Mouse (Mus musculus) erythroid progenitor cell, adult 5-6 weeks (primary cell): Measurements from ENCODE around the gene Psd. TPM values are rescaled to one million over a fixed set of nuclear protein-coding genes. Genes with fewer than 3 reads are reported as not detected.

Experiments used
- ATAC-seq: replicated peaks from 2 replicates; pipeline ENCODE4 v1.8.0; 2016; ENCODE audit warnings: moderate number of reproducible peaks, mild to moderate bottlenecking, moderate TSS enrichment, inconsistent platforms; ENCODE audit not compliant: poor library complexity, low FRiP score, severe bottlenecking
- total RNA-seq, 2 experiments: library from RNA; stranded (forward) in 1 of 2; stranded (reverse) in 1 of 2; fragments of 150-400 nt in 1 of 2; fragments of 186-747, 209-891 nt in 1 of 2; gene quantifications; 2 replicates each; pipeline versions ENCODE4 v1.2.3 to v1.2.4; 2015 to 2017; ENCODE audit warnings: low replicate concordance in 2 of 2

Psd gene
- total RNA-seq, 2 experiments from 2014 or later = not detected

DNA sequence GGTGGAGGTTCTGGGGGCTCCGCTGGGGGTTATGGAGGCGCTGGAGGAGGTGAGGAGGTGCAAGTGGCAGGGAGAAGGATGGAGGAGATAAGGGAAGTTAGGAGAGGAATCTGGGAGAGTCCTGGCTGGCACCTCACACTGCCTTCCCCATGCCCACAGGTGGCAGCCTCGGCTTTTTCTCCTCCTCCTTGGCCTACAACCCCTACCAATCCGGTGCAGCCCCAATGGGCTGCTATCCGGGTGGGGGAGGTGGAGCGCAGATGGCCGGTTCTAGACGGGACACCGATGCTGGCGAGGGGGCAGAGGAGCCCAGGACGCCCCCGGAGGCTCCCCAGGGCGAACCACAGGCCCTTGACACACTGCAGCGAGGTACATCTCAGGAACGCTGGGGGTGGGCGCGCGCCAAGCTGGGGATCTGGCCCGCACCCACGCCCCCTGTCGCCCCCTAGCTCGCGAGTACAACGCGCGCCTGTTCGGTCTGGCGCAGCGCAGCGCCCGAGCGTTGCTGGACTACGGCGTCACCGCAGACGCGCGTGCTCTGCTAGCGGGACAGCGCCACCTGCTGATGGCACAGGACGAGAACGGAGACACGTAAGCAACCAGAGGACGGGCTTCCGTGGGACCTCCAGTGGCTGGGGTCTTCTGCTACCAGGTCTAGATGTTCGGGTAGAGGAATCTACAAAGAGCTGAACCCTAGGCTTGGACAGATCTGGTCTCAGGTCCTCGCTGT, 18.1 kb downstream of the Psd start:
- ATAC-seq = peak; percentile 48

DNA sequence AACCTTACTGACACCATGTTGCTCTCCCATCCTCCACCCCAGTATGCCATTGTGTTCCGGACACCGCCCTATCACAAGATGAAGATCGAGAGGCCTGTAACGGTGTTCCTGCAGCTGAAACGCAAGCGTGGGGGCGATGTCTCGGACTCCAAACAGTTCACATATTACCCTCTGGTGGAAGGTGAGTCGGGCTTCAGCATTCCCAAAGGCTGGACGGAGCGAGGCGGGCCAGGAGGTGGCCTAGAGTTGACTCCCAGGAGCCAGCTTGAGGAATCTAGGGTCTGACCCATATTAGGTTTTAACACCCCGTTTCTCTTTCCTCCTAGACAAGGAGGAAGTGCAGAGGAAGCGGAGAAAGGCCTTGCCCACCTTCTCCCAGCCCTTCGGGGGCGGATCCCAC, 18.7 kb downstream of the Psd start:
- no peak for ATAC-seq

DNA sequence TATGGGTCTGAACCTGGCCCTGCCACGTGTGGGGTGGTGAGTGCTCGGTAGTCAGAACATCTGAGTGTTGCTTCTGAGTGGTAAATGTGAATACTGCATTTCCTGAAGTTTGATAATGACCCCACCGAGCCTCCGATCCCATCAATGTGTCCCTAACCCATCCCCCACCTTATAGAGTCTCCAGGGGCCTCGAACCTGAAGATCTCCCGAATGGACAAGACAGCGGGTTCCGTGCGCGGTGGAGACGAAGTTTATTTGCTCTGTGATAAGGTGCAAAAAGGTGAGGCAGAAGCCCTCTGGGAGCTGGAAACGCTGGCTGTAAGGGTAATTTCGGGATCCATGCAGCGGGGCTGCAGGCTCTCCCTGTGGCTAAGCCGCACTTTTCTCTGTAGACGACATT, 19.2 kb downstream of the Psd start:
- no peak for ATAC-seq

DNA sequence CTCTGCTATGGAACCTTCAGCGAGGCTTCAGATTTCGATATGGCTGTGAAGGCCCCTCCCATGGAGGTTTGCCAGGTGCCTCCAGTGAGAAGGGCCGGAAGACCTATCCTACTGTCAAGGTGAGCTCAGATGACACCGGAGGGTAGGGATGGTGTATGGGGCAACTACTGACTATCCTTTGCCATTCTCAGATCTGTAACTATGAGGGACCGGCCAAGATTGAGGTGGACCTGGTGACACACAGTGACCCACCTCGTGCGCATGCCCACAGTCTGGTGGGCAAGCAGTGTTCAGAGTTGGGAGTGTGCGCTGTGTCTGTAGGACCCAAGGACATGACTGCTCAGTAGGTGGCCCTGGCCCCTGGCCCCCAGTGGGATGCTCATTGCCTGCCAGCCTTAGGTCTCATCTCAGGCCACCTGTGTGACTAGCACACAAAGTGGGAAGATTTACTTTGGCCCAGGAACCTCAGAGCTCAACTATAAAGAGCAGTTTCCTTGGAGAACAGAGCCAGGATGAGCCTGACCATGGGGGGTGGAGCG, 20.1 kb downstream of the Psd start:
- no peak for ATAC-seq

DNA sequence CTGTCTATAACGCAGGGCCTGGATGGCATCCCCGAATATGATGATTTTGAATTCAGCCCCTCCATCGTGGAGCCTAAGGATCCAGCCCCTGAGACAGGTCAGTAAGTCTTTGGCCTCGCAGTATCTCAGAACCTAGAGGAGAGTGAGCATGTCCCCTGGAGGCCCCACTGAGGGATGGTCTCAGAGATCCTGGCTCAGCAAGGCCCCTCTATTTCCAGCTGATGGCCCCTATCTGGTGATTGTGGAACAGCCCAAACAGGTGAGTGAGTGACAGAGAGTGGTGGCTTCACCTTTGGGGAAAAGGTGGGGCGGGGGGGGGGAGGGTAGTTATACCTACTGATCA, 20.7 kb downstream of the Psd start:
- no peak for ATAC-seq

DNA sequence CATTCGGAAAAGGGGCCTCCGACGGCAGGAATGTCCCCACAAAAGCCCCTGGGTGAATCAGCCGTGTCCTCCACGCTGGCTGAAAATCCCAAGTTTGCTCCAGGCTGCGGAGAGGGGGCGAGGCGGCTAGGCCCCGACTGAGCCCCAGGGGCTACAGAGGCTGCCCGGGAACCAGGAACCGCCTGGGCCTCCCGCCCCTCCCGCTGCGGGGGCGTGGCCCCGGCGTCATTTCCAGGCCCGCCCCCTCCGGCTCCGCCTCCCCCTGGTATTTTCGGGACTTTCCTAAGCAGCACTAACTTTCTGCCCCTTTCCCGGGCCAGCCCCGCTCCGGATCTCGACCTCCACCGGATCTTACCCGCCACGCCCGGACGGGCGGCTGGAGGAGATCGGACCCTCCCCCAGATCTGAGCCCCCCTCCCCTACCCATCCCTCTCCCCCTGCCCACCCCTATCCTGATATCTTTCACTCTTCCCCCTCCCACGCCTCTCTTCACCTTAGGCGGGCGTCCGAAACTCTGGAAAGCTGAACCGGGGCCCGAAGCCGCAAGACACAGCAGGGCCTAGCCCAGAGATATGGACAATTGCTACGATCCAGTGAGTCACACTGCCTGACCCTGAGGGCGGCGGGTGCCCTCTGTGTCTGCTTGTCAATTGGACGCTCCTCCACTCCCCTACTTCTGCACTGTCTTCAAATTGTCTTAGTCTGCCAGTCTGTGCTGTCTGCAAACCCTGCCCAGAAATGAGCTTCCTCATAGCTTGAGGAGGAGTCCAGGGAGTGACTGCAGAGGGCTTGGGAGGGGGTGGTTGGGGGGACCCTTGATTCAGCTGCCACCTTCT, 21.3 kb downstream of the Psd start:
- ATAC-seq = peak; percentile 70

DNA sequence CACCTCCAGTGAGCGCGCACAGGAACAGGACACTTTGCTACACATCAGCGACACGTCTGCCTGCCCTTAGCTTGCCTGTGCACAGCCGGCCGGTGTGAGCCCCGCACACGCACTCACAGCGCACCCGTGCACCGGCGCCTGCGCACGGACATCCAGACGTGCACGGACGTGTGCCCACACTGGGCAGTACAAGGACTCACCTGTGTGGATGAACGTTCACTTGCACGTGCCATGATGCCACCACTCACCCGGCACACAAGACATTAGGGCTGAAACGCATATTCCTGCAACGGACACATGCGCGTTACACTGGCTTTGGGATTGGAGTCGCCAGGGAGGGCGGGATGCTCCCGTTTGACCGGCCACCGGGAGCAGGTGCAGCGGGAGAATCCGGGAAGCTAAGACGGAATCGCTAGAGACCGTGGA, 22.0 kb downstream of the Psd start:
- ATAC-seq = peak; percentile 12

DNA sequence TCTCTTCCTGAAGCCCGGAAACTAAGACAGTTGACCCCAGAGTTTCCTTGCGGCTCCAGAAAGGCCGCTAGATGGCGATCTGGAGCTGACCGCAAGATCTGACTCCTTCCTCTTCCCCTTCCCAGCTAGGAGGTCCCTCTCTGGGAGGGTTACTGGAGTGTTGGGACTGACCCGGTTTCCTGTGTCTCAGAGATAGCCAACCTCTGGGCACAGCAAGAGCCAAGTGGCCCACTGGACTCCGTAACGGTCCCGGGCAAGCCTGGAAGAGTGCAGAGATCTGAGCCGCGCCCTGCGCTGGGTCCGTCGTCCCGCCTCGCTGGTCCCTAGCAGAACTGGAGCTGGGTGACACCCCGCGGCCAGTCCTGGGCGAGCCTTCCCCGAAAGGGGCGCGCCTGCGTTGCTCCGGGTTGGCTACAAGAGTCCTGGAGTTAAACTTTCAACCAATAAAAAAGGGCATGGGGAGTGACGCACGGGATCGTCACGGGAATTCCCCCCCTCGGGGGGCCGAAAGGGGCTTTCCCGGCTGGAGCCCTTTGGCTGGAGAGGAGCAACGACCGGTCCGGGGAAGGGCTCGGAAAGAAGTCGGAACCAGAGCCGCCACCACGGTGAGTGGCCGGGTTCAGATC, 22.6 kb downstream of the Psd start, which contains the start of gene Nfkb2:
Gene Nfkb2 (plus strand): TSS at position 105 of the 626 bp plus-strand sequence.
- ATAC-seq = peak; percentile 82

DNA sequence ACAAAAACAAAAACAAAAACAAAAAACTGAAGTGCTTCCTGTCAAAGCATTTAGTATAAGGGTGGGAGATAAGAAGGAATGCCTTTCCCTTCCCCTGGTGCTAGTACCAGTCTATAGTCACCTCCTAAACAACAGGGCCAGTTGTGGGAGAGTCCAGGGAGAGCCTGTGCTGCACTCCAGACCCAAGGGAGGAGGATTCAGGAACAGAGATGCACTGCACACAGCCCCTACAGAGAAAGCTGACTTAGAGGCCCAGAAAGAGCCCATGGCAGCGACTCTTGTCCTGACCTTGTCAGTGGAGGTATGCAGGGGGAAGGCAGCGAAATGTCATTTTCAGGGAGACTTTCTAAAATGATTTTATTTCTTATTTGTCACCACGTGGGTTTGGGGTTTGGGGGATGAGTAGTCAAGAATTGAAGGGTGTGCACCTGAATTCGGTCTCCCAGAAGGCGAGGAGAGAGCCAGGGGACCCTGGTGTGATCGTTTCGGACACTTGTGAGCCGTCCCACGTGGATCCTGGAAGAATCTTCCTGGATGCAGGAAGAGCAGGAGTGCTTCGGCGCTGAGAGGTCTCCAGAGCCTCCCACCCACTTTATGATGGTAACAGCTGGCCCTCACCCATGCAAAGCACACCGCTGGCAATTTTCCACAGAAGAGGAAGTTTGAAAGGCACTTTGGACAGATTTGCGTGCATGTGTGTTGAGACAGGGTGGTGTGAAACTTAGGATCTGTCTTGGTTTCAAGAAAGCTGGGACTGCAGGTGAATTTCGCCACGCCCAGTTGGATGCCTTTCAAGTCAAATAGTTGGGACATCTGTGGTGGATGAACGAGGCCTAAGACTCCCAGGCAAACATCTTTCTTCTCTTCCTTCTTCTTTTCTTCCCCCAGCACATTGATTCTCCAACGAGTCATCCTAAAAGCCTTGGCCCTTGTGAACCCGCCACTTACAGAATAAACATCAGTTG, 23.4 kb downstream of the Psd start:
- ATAC-seq = no peak

DNA sequence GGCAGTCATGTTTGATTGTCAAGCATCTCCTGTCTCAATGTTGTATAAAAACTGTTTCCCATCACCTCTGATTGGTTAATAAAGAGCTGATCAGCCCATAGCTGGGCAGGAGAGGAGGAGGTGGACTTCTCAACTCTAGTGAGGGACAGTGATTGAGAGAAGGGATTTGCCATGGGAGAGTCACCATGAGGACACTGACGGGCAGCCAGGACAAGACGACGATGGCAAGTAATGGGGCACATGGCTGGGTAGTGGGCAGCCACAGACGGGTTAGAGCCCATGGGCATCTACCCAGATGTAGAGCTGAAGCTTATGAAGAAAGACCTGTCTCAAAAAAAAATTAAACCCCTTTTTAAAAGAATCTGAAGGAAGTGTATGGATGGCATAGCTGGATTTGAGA, 24.4 kb downstream of the Psd start:
- no peak for ATAC-seq

DNA sequence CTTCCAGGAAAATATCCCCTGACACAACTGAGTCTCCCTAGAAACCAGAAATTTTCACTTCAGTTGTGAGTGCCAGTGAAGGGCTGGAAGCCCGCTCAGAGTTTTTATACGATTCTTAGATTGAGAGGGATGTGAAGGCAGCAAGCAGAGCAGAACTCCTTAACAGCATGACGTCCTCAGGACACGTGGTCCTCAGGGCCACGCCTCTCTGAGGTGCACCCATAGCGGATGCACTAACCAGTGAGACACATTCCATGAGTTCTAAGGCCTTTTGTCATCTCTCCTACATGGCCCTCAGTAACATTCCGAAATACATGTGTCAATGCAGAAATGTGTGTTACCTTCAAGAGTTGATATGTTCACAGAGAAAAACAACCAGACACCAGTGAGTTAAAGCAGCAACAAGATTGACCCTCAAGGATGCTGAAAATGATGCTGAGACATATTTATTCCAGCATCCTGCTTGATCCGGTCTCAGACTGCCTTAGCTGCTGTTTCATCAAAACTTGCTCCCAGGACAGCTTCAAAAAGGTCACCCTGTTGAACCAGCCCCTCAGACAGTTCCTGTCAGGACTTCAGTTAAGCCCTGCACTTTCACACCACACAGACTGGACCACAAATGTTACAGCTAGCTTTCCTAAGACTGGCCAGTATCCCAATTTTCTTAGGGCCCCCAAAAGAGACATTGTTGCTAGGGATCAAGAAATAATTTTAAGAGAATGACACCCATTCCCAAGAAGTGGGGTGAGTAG, 26.5 kb downstream of the Psd start:
- ATAC-seq = no peak

DNA sequence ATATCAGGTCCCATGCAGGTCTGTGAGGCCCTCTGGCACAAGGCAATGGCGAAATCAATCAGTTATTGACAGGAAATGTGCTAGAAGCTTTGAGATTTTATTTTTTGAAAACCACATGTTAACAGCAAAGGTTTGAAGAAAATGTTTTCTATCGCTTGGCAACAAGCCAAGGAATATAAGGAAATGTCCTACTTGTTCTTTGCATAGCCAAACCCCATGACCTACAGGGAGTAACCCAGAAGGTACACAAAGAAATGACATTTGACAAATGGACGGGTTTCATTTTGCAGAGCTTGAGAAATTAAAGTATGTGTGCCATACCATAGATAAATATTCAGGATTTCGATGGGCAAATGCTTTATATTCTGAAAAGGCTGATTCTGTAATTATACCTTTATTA, 30.0 kb downstream of the Psd start:
- no peak for ATAC-seq

DNA sequence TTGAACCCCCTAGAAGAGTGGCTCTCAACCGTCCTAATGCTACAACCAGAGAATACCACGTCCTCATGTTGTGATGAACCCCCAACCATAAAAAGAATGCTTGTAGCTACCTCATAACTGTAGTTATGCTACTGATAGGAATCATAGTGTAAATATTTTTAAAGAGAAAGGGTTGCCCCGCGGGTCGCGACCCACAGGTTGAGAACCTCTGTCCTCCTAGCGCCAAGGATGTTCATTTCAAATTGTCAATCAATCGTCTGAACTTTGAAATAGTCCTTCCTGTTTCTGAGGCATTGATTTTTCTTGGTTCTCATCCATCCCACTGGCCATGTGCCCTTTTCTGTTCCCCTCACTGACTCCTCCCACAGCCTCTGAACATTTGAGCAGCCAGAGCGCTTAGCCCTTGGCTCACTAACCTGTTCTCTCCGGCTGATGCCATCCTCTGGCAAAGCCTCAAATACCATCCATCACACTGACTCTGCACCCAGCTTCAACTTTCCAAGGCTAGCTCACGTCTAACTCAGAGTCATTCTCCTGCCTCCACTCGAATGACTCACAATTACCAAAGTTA, 36.3 kb downstream of the Psd start:
- ATAC-seq = no peak

DNA sequence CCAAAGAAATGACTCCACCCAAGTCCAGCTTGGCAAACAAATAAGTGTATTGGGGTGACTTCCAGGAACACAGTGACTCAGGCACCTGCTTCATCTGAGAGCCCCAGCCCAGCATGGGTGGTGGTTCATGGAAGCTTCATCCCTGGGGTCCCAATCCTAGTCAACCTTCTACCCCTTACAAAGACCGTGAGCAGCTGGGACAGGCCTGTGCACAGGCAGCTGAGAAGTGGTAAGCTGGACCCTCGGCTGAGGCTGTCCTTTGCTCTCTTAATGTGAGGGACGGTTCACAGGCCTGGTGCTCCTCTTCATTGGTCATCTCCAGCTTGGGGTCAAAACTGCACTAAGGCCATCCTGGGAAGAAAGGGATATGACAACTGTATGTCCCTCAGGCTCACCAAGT, 39.4 kb downstream of the Psd start:
- ATAC-seq = no peak

DNA sequence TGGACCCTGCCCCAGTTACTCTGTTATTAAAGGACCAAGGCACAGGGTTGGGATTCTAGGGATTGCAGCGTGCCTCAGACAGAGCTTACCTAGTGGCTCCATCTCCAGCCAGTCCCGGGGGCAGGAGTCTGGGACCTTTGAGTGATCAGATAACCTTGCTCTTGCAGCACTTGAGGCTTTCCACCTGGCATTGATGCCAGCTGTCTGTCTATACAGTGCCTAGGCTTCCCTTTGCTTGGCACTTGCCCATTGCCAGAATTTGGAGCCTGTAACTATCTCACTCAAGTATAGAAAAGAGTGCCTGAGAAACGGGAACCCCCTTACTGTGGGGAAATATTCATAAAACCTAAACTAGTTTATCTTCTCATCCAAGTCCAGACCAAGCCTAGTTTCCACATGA, 40.0 kb downstream of the Psd start:
- ATAC-seq = no peak

DNA sequence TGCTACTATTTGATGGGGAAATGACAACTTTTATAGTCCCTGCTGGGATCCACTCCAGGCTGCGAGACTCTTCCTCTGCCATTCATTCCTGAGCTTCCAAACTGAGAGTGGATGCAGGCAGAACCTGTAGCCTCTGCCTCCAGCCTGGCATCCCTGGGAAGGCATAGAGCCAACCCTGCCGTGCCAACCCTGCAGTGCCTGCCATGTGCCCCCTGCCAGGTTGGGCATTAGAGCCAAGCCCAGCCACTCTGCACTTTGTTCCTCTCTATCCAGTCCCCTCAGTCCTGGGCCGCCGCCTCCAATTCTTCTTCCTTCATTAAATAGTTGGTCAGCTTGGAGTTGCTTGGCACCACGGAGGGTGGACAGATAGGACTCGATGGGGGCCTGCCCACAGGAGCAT, 40.9 kb downstream of the Psd start:
- no peak for ATAC-seq

DNA sequence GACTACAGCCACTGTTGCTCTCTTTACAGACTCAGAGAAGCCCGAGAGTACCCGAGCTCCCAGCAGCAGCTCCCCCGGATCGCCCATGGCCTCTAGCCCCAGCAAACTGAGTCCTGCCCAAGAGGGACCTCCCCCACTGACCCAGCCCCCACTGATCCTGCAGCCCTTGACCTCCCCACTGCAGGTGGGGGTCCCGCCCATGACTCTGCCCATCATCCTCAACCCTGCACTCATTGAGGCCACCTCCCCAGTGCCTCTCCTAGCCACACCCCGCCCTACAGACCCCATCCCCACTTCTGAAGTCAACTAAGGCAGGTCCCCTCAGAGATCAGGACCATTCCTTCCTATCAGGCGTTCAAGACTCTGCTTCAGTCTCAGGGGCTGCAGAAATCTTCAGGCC, 41.3 kb downstream of the Psd start:
- ATAC-seq = no peak

DNA sequence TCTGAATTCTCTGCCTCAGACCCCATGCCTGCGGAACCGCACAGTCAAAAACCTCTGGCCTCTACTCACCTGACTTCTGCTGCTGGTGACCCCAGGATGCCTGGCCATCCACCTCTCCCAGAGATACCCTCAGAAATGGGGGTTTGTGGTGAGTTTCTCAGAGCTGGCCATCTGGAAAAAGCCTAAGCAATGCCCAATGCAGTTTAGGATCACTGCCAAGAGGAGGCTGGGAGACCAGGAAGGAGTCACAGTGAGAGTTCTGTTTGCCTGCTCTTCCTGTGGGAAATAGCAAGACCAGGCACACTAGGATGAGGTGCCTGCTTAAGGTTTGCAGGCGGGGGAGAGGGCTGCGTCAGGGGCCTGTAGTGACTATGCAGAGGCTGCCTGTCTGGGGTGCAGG, 42.3 kb downstream of the Psd start:
- no peak for ATAC-seq
